Mouse (Mus musculus) lung, postnatal 0 days (tissue): ENCODE data around the gene Fgf7.
A peak's percentile ranks its signal among the peaks of the same experiment; 100 is the strongest.

ENCODE experiments used
- CTCF ChIP-seq: IDR thresholded peaks from 2 replicates; pipeline ENCODE4 v1.5.1; 2016; ENCODE audit warnings: antibody characterized with exemption, mild to moderate bottlenecking
- EP300 ChIP-seq: IDR thresholded peaks from 2 replicates; pipeline ENCODE4 v1.6.1; 2016; ENCODE audit warnings: antibody characterized with exemption, mild to moderate bottlenecking, control low read depth

DNA sequence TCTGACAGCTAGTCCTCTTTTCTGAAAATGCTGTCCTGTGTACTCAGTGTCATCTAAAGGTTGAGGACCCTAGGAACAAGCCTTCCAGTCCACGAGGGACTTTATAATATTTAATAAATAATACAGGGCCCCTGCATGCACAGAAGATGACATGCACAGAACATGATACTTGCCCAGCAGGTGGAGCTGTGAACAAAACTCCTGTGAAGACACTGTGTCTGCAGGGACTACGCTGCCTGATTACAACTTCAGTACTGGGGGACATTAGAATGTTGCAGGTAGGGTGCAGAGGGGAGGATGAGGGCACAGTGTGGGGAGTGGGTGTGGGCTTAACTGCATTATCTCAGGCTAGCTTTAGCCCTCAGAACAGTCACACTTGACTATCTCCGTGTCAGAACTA is 28.4 kb upstream of the Fgf7 start:
- peak; percentile 76 for TF ChIP-seq CTCF
- no peak for TF ChIP-seq EP300
